Mouse (Mus musculus) left cerebral cortex, adult 9 months (tissue): ENCODE data around the gene Cbx1.
"Not testable (repeated sequence)": the region's sequence is repeated elsewhere in the genome, so short reads cannot be mapped to it uniquely, and the experiment has no call there.

Experiments
- DNase-seq, 2 experiments: peaks; one replicate each; pipeline ENCODE4 v3.0.0; 2022; ENCODE audit warnings: low spot score in 2 of 2

The Cbx1 gene

DNA sequence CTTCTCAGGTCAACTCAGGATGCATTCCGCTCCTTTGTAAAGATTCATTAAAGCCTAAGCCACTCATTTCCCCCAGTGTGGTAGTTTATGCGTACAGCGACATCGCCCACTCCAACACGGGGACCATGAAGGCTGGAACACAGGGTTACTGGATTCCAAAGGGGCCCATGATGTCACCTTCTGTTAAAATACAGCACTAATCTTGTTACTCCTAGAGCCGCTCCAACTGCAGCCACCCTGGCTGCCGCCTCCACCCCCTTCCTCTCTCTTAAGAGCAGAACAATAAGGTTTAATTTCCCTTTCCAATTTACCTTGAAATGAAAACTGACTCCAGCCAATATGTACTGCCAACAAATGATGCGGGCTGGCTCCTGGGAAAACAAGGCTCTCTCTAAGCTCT lies 13.9 kb upstream of the Cbx1 start:
- no peak for DNase-seq

DNA sequence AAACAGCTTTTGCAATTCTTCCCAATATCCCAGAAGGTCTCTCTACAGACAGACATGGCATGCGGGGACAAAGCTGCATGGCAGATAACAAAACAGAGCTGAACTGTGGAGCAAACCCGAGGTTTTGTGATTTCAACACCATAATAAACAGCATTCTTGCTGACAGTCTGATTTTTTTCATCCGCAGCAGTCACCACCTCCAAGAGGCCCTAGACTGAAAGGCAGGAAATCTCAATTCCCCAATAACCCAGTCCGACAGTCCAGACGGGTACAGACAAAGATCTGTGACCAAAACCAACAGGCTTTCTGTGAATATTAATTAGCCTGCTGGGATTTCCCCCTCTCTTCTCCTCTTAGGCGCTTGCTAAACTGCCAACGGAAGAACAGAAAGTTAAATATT lies 13.3 kb upstream of the Cbx1 start:
- DNase-seq: no peak

DNA sequence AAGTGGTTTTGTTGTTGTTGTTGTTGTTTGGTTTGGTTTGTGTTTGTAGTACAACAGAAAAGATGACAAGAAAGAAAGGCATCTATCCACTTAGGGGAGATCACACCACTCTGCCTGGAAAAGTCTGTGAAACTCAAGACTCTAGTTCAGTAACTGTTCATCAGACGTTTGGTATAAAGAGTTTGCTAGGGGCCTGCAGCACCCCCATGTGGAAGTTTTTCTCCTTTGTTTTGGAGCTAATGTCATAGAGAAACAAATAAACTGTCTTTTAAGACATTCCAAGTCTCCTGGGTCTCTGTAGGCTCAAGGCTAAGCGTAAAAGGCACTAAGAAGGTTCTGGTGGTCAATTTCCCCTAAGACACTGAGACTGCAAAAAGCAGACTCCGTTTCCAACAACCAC lies 12.9 kb upstream of the Cbx1 start:
- no peak for DNase-seq

DNA sequence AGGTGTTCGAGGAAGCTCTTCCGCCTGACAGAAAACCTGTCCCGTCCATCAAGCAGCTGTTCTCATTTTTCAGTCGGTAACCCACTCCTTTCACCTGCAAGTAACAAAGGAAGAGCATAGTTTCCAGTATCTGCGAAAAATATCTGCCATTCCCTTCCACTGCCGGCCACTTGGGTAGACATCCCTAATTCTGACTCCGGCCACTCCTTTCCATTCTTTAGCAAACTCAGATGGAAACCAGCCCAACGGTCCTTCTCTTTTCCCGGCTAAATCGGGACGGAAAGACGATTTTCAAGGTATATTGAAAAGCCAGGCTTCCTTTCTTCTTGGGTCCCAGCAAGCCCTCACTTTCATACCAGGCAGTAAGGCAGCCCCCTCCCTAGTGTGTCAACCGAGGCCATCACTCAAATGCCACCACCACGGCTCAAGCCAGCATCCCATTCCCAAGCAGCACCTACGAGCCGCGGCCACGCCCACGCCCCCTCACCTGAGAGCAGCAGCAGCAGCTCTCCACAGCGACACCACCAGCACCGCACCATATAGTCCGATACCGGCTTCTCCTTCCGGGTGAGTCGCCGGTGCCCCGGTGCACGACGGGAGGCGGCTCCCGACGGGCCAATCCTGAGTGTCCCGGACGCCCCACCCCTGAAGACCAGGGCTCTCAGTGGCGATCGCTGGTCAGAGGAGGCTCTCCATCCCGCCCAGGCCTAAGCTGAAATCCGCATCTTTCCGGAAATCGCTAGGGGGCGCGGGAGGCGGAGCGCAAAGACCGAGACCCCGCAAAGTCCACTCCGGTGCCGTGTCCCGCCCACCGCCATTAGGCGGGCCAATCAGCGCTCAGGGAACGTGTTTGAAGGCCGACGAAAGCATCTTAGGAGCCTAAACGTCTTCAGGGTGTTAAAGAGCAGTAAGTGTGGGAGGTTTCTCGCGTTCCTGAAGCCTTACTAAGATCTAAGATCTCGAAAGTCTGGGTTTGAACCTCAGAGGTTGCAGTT lies 11.7 kb upstream of the Cbx1 start, which contains the start of gene Snx11:
Snx11 (minus strand) TSS at position 592 of the 995 bp plus-strand sequence.
- peak; percentile 97 to 100 for DNase-seq

DNA sequence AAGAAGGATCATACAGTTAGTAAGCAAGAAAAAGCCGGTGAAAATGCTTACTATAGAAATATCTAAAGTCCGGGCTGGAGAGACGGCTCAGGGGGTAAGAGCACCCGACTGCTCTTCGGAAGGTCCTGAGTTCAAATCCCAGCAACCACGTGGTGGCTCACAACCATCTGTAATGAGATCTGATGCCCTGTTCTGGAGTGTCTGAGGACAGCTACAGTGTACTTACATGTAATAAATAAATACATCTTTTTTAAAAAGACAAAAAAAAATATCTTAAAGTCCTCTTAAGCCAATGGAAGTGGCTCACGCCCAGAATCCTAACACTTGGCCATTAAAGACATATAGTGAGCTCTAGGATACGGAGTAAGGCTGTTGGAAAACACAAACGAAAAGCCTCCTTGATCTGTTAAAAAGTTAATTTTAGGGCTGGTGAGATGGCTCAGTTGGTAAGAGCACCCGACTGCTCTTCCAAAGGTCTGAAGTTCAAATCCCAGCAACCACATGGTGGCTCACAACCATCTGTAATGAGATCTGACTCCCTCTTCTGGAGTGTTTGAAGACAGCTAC lies 10.8 kb upstream of the Cbx1 start:
- not testable (repeated sequence) for DNase-seq

DNA sequence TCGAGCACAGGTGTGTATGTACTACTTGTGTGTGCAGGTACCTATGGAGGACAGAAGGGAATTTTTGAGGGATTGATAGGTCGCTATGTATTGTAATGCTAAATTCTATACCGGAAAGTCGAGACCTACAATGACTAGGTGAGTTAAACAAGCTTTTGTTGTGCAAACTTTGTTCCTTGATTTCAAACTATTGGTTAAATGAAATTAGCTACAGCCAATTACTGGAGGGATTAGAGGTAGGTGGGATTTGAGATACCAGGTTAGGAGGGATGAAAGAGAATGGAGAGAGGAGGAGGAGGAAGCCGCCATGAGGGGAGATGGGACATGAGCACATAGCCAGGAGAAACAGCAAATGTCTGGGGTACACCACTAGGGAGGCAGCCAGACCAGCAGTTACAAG lies 8.6 kb upstream of the Cbx1 start:
- DNase-seq: no peak

DNA sequence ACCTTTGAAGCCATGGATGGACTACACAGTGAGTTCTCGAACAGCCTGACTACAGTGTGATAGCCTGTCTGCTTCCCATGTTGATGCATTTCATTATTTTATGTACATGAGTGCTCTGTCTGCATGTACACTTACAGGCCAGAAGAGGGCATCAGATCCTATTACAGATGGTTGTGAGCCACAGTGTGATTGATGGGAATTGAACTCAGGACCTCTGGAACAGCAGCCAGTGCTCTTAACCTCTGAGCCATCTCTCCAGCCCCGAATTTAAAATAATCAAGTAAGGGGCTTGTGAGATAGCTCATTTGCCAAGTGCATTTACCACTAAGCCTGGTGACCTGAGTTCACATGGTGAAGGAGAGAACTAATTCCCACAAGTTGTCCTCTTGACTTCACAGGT lies 7.5 kb upstream of the Cbx1 start:
- no peak for DNase-seq

DNA sequence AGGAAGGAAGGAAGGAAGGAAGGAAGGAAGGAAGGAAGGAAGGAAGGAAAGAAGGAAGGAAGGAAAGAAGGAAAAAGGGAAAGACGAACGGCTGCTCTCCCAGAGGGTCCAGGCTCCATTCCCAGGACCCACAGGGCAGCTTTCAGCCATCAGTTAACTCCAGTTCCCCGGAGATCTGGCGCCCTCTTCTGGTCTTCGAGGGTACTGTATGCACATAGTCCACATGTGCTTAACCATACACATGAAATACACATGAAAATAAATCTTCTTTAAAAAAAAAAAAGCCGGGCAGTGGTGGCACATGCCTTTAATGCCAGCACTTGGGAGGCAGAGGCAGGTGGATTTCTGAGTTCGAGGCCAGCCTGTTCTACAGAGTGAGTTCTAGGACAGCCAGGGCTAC lies 4.1 kb upstream of the Cbx1 start:
- peak in 1 of 2 experiments; percentile 59 for DNase-seq

DNA sequence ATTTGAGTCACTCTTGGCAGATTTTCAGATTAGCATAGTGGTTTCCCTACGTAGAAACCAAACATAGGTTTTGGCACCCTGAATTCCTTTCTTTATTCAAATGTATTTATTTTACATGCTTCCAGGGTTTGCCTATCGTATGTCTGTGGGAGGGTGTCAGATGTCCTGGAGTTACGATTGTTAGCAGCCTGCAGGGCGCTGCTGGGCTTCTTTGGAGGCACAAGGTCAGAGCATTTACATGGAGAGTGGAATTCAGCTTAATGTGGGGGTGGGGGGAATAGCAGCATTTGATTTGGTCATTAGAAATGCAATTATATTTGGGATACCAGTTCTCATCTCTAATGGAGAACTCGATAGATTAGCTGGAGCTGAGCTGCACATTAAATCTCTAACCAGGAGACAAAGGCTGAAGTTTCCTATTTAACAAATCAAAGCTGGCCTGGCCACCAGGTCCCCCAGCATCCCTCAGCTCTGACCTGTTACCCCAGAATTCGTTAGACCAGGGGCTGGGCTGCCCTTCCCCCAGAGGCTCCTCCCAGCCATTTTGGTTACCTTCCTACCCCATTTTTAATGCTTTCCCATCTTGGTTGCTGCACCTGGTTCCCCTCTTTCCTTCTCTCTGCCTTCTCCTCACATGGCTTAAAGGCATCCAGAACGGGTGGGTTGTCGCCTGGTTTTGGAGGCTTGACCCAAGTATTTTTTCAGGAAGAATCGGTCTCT lies 2.0 kb upstream of the Cbx1 start:
- DNase-seq: no peak

DNA sequence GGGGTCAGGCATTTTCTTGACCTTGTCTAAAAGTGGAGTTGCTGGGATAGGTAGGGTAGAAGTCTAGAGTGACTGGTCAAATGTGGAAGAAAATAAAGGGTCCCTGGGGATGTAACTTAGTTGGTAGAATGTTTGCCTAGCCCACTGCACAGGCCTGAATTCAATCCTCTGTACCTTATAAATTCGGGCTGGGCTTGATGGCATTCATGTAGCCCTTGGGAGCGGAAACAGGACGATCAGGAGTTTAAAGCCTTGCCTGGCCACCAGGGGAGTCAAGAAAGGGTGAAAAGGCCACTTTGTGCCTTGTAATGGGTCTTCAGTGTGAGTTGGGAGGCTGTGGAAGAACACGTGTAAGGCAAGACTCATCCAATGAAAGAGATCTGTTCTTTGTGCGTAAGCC lies 1.1 kb downstream of the Cbx1 start:
- DNase-seq: no peak

DNA sequence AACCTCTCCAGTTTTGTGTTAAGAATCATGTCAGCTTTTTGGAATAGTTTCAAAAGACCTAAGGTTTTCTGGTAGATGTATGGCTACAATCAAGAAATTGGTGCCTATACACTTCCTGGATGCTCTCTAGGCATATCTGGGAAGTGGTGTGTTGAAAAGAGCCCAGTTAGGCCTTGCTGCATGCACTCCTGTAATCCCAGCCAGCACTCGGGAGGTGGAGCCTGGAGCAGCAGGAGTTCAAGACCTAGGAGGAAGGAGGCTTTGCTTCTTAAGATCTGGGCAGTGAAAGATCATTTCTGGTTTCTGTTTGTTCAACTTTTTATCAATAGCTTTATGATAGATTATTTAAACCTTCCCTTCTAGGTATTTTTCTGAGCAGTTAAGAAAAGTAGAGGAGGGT lies 1.8 kb downstream of the Cbx1 start:
- no peak for DNase-seq

DNA sequence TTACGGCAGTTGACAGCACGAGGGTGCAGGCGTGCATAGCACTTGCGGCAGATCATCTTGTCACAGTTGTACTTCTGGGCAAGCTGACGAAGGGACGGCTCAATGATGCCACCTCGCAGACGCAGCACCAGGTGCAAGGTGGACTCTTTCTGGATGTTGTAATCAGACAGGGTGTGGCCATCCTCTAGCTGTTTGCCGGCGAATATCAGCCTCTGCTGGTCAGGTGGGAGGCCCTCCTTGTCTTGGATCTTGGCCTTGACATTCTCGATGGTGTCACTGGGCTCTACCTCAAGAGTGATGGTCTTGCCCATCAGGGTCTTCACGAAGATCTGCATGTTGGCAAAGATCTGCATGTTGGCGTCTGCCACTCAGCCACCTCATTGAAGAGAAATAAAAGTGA lies 6.6 kb downstream of the Cbx1 start:
- DNase-seq: no peak

DNA sequence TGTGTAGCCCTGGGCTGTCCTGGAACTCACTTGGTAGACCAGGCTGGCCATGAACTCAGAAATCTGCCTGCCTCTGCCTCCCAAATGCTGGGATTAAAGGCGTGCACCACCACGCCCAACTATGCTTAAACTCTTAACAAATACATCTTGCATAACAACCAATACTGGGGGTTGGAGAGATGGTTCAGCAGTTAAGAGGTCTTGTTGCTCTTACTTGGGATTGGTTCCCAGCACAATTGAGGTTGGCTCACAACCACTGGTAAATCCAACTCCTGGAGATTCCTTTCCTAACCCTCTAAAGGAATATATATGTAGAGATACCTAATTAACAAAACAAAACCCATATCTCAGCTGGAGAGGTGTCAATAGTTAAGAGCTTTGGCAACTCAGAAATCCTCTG lies 7.2 kb downstream of the Cbx1 start:
- DNase-seq: no peak

DNA sequence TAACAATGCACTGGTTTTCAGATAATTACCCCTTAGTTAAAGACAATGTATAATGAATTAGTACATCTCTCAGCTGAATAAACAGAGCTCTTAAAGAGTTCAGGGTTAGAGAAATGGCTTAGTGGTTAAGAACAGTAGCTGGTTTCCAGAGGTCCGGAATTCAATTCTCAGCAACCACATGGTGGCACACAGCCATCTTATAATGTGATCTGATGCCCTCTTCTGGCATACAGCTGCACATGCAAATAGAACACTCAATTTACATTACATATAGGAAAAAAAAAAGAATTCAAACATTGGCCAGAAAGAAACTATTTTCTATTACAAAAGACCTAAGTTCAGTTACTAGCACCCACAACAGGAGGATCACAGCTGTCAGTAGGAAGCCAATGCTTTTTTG lies 7.7 kb downstream of the Cbx1 start:
- no peak for DNase-seq

DNA sequence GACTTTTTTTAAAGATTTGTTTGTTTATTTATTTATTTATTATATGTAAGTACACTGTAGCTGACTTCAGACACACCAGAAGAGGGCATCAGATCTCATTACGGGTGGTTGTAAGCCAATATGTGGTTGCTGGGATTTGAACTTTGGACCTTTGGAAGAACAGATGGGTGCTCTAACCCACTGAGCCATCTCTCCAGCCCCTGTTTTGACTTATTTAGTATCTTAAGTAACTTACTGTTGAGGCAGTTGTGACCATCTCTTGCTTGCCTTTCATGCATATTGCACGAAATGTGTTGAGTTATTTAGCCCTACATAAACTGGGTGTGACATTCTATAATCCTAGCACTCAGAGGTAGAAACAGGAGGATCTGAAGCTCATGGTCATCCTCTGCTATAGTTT lies 10.6 kb downstream of the Cbx1 start:
- DNase-seq: no peak

DNA sequence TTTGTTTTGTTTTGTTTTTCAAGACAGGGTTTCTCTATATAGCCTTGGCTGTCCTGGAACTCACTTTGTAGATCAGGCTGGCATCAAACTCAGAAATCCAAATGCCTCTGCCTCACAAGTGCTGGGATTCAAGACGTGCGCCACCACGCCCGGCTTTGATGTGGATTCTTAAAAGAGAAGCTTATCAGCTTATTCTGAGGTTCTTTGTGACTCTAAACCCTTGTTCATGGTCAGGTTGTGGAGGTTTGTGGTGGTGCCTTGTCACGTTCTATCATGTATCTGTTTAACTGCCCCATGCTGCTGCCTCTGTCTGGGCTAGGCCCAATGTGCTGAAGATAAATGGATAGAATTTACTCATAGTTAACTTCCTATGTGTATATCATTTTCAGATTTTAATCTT lies 16.7 kb downstream of the Cbx1 start:
- no peak for DNase-seq

DNA sequence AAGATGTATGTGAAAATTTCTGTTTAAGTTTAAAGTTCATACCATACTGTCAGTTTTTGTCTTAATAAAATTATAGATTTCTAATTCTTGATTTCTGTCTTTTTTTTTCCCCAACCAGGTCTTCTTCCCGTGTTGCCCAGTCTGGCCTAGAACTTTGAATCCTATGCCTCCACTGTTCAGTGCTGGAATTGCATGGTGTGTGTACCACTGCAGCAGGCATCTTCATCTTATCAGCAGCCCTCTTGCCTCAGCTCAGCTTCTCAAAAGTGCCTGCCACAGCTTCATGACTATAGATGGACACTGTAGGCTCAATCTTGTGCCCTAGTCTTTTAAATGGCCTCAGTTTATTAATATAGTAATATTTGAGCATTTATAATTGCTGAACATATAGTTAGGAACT lies 19.1 kb downstream of the Cbx1 start:
- no peak for DNase-seq

DNA sequence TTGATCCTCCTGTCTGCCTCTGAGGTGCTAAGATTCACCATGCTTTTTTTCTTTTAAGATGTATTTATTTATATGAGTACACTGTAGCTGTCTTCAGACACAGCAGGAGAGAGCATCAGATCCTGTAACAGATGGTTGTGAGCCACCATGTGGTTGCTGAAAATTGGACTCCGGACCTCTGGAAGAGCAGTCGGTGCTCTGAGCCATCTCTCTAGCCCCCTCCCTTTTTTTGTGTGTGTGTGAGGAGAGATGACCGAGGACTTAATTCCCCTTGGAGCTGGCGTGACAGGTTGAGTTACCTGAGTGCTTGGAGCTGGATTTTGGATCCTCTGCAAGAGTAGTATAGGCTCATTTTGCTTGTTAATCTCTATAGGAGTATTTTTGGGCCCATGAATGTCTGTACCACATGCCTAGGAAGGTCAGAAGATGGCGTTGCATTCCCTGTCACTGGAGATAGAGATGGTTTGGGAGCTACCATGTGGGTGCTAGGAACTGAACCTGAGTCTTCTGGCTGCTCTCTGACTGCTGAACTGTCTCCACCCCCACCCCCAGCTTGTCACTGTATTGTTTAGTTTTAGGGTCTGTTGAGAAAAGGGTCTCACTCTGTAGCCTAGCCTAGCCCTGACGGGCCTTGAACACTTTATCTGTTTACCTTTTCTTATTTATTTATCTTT lies 20.8 kb downstream of the Cbx1 start:
- no peak for DNase-seq

DNA sequence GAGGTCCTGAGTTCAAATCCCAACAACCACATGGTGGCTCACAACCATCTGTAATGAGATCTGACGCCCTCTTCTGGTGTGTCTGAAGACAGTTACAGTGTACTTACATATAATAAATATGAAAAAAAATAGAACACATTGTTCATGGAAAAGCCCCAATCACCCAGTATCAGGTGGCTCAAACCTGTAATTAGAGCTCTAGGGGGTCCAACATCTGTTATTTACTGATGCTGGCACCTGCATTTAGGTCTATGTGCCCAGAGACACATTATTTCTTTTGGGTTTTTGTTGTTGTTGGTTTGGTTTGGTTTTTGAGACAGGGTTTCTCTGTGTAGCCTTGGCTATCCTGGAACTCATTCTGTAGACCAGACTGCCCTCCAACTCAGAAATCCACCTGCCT lies 22.3 kb downstream of the Cbx1 start:
- DNase-seq: not testable (repeated sequence)

DNA sequence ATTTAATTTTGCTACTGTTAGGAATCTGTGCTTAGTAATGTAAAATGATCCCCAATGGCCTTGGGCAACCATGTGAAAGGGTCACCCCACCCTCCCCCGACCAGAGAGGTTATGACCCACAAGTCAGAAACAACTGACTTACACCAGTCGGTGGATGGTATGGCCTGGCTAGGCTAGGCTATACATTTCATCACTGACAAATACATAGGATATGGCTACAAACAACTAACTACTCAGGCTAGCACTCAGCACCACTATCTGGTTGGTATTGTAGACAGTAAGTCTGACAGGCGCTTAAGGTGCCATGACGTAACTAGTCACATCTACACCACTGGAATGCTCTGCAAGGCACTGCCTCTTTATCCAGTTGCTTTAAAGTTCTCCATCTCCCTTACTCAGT lies 24.5 kb downstream of the Cbx1 start:
- no peak for DNase-seq

DNA sequence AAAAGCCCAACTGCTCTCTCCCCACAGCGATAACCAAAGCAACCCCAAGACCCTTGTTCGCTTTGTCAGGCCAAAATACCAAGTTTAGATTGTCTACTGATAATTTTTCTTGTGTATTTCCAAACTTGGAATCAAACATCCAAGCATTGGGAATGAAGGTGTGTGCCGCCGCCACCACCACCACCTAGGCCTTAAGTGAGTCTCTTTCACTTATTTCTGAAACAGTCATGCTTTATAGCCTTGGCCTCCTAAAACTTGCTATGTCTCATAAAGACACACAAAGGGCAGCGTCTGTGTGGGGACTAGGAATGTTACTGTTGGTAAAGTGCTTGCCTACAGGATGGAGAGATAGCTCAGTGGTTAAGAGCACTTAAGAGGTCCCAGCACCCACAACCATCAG lies 25.0 kb downstream of the Cbx1 start:
- DNase-seq: no peak

DNA sequence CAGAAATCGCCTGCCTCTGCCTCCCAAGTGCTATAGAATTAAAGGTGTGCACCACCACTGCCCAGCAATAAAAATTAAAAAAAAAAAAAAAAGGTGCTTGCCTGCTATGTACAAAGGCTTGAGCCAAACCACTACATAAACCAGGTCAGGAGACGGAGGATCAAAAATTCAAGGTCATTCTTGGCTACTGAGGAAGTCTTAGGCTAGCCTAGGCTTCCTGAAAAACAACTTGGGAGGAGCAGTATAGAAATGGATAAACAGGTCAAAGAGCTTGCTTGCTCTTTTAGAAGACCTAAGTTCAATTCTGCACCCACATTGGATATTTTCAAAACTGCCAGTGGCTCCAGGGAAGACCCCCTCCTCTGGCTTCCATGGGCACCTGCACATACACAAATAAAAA lies 25.5 kb downstream of the Cbx1 start:
- no peak for DNase-seq
